Mouse (Mus musculus): ENCODE measurements around the gene Cpt1b.

DNA sequence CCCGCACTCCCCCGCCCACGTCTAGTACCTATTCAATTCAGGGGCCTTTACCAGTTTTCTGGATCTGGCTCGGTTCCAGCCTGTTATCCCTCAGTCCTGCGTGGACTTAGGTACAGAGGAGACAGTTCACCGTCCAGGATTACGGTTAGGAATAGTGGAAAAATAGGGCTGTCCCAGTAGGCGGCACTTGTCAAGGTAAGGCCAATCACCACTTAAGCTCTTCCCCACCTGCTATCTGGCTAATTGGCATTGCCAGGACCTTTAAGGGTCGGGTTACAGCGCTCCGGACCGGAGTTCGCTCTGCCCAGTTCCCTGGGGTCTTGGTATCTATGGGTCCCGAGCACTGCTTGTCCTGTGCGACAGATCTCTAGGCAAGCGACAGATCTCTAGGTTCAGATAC is 48.7 kb downstream of the Cpt1b start, which contains the start of gene Tymp:
- TF ChIP-seq TAL1 (IDR thresholded peaks at IDR 0.05; ENCODE audit: low read length) (no peak), GATA1 (IDR thresholded peaks at IDR 0.05; ENCODE audit: low read length) (no peak)

Data from erythroblast, embryonic 14.5 days (primary cell).